Comparison of ENCODE assay signal across 14 mouse cellular contexts in genomic region chr1:48866926-48867325, GRCm38 (mm10).
A peak's percentile ranks its signal among the peaks of the same experiment; 100 is the strongest.
DNase-seq lines count a peak whose midpoint lies in the region; ATAC-seq lines count a peak whose summit lies in the region.
"Had no signal": no experiment of that assay in that cellular context is flagged by ENCODE, and none has a peak within 500 bp of the region (broad histone marks: within the 10 kb centered on the region; RNA-seq: fewer than 3 reads in every experiment).

No protein-coding gene starts in this region.

- DNase-seq in cerebellum, postnatal 10 days = peak; percentile 78 to 84
- DNase-seq in cerebellum, adult 11-12 months = no peak
- DNase-seq in cerebellum, postnatal 25 days = peak; percentile 19 to 64
- DNase-seq in left cerebral cortex, postnatal 4 days = peak; percentile 29
- no peak for DNase-seq in left cerebral cortex, postnatal 10 days (ENCODE audit: extremely low spot score in 1 of 2, low spot score in 2 of 2)
- no peak for DNase-seq in spleen, adult 12 weeks (ENCODE audit: low spot score)
- DNase-seq: adrenal gland, adult 2 months; adrenal gland, postnatal 10 days; adrenal gland, postnatal 25 days; cerebellum, adult 9-10 months; forebrain, postnatal 0 days had no signal

- intact Hi-C loops in left cerebral cortex, postnatal 4 days (cut with DNase I) = no loop called here
- intact Hi-C loops in left cerebral cortex, postnatal 10 days (cut with DNase I) = no loop called here

- ATAC-seq in cerebellum, adult (ENCODE audit: insufficient number of reproducible peaks, low FRiP score, low TSS enrichment) = no peak
- ATAC-seq: forebrain, embryonic 13.5 days; forebrain, embryonic 15.5 days; forebrain, postnatal 0 days had no signal

Comparison
In these comparisons a context has a peak if more than half of its experiments do, and no peak if none do; other contexts are left out.
1. DNase-seq: peak in cerebellum, postnatal 10 days (2 of 2), cerebellum, postnatal 25 days (2 of 2) and left cerebral cortex, postnatal 4 days (single experiment); none in cerebellum, adult 11-12 months (single experiment), left cerebral cortex, postnatal 10 days (0 of 2) and spleen, adult 12 weeks (single experiment).